Mouse (Mus musculus) cerebellum, adult (tissue): ENCODE results near the gene Pakap.

ENCODE experiments used
- ATAC-seq: cut with Nextera tagmentation; 2 replicates; pipeline ENCODE4 v1.9.2; 2017; ENCODE audit warnings: mild to moderate bottlenecking, moderate library complexity, mixed read lengths; ENCODE audit not compliant: insufficient number of reproducible peaks, low FRiP score, low TSS enrichment

The Pakap gene

DNA sequence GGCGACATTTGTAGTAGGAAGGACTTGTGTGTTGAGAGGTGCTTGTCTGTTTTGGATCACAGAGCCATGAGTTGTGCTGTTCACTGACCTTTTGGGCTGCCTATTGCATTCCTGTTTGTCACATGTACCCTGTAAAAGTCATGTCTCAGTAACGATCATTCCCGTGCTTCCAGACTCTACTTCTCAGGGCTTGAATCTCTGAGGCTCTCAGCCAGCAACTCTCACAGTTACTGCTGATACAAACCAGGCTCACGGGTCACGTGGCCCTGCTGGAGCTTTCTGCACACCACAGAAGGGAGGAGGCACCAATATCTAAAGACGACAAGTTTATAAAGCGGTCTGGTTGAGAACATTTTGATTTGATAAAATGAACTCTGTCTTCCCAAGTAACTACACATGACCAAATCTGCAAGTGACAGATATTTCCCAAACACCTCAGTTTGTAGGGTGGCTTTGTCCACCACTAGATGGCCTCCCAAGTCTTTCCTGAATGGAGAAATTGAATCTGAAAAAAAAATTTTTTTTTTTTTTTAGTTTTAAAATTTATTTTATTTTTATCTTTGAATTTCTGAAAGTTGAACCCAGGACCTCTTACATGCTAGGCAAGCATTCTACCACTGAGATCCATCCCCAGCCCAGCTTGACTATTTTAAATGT, 103.0 kb downstream of the Pakap start:
- no peak for ATAC-seq

DNA sequence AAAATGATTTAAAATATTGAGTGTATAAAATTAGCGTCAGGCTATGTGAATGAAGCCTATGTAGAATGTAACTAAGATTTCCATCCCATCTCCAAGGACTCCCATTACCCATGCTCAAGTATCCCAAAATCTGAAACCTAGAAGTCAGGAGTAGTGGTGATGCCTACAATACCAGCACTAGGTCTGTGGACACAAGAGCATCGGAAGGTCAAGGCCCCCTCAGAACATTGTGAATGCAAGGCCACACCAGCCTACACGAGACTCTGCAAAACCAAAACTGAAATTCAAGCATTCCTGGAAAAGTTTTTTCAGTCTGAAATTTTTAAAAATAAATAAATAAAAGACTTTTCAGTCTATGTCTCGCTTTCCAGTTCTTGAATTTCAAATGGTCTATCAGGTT, 104.6 kb downstream of the Pakap start:
- no peak for ATAC-seq

DNA sequence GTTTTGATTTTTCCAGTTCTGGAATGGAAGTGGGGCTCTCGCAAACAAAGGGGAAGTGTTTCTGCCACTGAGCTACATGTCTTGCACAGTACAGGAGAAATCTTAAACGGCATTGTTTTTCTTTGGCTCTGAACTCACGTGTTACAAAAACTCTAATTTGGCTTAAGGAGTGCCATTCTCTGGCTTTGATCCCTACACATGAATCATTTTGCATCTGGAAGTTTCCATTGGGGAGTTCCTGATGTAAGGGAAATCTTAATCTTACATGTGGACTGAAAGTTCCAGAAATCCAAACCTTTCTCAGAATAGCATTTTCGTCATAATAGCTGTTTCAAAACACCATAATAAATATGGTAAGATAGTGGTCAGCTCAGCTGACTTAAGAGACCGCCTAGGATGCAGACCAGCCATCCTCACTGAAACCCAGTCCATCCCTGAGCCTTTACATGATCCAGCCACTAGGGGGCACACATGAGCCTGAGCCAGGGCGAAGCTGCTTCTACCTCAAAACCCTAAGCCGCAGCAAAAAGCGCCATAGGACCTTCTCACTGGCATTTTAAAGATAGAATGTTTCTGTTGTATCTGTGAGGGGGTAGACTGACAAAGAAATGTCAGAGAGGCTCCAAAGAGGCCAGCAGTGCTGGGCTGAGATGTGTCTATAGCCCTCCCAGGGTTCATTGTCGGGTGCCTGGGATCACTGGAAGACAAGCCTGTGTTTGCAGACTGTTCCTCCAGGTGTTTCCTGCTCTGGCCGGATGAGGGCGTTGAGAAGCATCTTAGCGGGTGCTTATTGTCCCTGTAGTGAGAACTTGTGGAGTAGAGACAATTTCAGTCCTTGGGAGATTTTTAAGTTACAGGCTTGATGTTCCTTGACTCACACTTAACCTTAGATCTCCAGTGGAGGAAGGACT, 105.3 kb downstream of the Pakap start:
- peak; percentile 73 for ATAC-seq

- ATAC-seq, result no peak
Measured at GRCm38 (mm10) chr4:57674351-57674750, 106.4 kb downstream of the Pakap start.

GRCm38 (mm10) chr4:57675387-57675786, 107.4 kb downstream of the Pakap start:
- ATAC-seq, result no peak

- ATAC-seq, result no peak
Measured at GRCm38 (mm10) chr4:57677916-57678315, 109.9 kb downstream of the Pakap start.

DNA sequence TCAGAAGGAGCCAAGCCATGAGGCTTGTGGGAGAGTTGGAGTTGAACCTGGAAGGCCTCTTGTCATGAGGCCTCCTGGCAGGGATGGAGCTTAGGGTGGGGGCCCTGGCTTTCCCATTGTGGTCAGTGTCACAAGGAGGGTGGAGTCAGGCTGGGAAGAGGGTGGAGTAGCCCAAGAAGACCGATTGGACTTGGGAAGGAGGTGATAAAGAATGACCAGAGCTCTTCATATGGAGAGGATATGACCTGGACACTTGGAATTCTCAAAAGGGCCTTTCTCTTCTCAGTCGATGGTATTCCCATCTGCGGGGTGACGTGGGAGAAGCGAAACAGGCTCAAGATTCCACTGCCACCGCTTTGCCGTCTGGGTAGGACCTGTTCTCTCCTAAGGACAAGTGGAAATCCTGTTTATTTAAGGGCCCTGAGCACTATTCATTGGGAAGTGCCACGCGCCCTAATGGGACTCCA, 111.0 kb downstream of the Pakap start:
- no peak for ATAC-seq

- no peak for ATAC-seq
Measured at GRCm38 (mm10) chr4:57680186-57680585, 112.2 kb downstream of the Pakap start.

DNA sequence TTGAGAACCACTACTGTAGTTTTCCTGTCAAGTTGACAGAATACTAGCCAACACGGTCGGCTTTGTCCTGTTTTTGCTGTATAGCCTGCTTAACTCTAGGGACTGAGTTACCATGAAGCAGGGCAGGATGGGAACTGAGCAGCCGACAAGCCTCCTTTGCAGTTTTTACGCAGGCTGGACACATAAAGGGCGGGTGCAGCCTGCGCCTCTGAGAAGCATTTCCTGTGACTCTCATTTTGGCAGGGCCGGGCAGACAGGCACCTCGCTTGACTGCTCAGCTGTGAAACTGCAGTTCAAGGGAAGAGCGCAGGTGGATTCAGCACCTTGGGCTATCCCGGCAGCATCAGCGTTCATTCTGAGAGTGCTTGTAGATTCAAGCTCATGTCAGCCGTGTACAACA, 113.5 kb downstream of the Pakap start:
- ATAC-seq, result peak; percentile 67

GRCm38 (mm10) chr4:57682341-57682740, 114.4 kb downstream of the Pakap start:
- no peak for ATAC-seq

DNA sequence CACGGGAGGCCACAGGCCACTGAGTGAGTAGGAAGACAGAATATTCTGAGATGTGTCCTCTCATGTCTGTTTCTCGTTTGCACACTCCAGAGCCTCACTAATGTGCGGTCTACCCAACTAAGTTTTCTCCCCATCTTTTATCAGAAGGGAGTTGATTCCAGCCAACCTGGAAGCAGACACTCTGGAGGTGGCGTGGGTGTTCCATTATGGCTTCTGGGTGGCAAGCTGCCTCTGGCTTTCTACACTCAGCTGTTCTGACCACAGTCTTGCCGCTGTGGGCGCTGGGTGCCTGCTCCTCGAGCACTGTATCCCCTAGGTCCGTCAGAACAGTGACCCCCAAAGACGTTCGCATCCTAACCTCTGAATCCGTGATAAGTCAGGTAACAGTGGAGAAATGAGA, 115.0 kb downstream of the Pakap start:
- ATAC-seq, result no peak

DNA sequence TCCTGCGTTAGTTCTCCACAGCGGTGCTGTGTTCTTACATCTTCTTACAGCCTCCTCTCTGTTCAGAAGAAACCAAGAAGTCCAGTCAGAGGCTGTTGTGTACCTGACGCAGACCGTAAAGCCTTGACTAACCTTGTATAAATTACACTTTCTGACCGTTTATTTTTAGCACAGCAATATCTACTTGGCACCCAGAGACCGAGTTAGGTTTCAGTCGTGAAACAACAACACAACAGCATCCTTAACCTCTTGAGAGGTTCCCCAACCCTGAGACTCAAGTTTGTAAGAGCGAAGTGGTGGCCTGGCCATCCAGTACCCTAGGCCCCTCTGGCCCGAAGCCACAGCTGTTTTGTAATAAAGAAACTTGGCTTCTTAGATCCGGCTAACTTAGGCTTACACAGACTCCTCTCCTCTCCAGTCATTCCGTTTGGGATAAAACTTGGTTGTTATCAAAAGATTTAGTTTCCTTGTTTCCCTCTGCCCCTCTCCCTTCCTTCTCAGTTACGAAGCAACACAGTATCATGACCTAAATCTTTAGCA, 116.8 kb downstream of the Pakap start:
- no peak for ATAC-seq

DNA sequence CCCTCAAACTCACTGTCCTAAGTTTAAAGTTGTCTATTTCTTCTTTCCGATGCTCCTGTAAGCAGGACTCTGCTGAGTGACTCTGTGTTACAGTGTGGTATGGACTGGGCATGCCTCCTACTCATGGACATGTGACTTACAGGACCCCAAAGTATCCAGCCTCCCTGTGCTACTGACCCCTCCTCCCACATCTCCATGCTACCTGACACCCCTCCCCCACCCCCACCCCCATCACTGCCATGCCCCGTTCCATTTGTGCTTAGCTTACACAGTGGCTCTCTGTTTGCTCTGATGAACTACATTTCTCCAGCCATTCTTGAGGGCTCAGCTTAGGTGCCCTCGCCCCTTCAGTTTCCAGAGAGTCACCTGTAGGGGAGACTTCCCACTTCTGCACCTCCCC, 118.8 kb downstream of the Pakap start:
- no peak for ATAC-seq

DNA sequence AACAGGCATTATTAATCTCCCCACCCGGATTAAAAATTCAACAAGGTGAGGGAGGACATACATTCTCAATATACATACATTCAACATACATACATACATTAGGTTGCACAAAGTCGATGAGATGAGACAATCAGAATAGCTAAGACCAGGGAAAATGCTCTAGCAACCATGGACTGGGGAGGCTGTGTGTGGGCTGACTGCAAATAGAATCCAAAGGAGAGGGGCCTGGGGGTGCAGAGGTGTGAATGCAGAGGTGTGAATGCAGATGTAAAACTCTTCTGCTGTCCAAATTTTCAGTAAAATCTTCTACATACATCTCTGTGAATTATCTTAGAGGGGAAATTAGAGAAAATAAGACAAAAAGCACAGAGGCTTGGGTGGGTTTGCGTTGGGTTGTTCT, 119.6 kb downstream of the Pakap start:
- no peak for ATAC-seq

DNA sequence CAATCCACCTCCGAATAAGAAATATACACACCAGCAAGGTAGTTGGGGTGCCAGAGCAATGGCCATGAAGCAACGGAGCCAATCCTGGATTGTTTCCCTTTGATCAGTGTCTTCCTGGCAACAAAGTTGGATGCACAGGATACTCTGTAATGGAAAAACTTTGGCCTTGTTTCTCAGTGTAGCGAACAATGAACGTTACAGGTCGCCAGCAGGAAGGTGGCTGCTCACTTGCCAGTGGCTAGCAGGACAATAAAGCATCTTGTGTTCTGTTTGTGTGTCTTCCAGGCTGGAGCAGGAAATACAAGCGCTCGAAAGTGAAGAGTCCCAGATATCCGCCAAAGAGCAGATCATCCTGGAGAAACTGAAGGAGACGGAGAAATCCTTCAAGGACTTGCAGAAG, 120.2 kb downstream of the Pakap start:
- ATAC-seq, result no peak

- no peak for ATAC-seq
Measured at GRCm38 (mm10) chr4:57690001-57690400, 122.0 kb downstream of the Pakap start.

DNA sequence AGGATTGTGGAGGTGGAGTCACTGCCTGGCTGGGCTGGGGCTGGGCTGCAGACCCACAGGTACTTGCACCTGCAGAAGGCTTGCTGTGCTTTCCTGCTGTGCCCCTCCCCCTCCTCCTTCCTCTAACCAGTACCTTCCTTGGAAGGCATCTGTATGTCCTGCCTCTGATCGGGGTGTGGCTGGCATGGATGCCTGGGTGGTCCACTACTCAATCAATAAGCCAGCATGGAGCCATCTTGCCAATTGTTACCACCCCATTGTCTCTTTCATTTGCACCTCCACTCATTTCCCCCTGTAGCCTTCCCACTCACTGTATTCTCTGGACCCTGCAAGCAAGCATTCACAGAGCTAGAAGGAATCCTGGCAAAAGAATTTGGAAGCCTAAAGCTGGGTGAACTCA, 122.8 kb downstream of the Pakap start:
- ATAC-seq, result no peak

- no peak for ATAC-seq
Measured at GRCm38 (mm10) chr4:57694356-57695136, 126.6 kb downstream of the Pakap start.

- no peak for ATAC-seq
Measured at GRCm38 (mm10) chr4:57696955-57697354, 129.0 kb downstream of the Pakap start.

DNA sequence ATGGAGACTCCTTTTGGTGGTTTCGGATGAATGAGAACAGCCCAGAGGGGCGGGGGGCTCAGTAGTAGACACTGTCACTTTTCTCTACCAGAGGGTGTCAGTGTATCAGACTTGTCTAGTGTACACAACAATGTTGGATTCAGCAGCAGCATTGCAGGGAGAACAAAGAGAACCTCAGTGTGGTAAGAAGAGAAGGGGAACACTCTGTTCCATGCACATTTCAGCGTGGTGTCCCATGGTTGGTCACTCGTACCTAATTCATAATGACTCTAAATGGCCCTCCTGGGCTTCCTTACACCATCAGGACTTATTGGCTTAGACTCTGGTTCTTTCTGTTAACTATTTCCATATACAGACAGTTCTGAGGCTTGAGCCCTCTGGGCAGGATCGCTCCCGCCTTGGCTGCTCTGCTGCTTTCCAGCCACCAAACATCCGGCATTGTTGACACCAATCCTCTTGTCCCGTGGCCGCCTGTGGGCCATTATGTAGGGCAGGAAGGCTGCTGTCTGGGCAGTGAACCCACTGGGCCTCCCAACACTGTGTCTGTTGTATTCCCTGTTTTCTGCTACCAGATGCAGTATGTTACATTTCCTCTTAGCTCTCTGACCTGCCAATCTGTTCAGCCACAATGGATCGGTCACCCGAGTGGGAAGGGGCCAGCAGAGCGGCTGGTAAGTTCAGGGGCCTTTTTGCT, 130.1 kb downstream of the Pakap start:
- no peak for ATAC-seq
